Mouse (Mus musculus) layer of hippocampus, adult 2 months (tissue): ENCODE measurements at regions not wholly inside any gene's neighbourhood (a gene's known extent, or its start where the extent isn't known, plus 50 kb on each side); places are given as distances from the start of the nearest gene placed in this dataset.
A peak's percentile ranks its signal among the peaks of the same experiment; 100 is the strongest.

Experiments used
- DNase-seq, 2 experiments: peaks; one replicate each; pipeline ENCODE4 v3.0.0; 2022; ENCODE audit warnings: low spot score in 2 of 2
- H3K27ac ChIP-seq: fragments of 200-600 bp; 2 replicates; pipeline ENCODE4 v1.8.1; 2022
- H3K4me3 ChIP-seq: fragments of 200-600 bp; 2 replicates; pipeline ENCODE4 v1.8.1; 2022; ENCODE audit warnings: mild to moderate bottlenecking
- CTCF ChIP-seq: fragments of 200-600 bp; conservative IDR thresholded peaks from 2 replicates; pipeline ENCODE4 v1.8.1; 2022; ENCODE audit warnings: antibody characterized with exemption, mild to moderate bottlenecking, moderate library complexity

DNA sequence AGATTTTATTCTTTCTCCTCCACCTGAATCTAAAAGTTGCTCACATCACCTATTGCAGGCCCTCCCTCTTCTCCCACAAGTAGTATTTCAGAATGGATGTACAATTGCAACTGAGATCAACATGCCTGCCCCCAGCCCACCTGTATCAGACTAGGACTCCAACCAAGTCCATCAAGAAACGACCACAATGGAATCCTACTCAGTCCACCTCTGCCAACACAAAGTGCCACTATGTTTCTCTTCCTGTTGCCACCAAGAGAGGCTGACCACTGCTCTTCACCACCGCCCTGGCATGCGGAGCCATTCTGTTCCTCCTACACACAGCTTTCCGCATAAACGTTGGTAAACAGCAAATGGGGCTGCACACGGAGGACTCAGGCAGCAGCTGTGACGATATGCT, 113.1 kb upstream of the Hnrnpa3 start:
- DNase-seq, result no peak
- no peak overlapping the region for H3K4me3 ChIP-seq
- H3K27ac ChIP-seq, result no peak overlapping the region
- TF ChIP-seq CTCF, result no peak

DNA sequence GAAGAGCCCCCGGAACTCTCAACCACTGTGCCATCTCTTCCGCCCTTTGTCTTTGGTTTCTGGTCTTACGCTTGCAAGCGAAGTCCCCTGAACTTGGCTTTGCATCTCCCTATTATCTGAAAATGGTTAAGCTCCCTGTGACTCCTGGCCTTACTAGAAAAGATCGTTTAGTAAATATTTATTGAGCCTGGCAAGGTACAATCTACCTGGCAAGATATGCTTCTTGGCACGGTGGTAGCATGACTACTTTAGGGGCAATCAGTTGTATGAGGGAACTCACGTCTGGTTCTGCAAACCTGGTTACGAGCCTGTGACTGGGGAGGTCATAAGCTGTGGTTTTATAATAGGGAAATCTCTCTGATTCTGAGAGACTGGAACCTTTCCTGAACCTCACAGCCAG, 103.4 kb upstream of the Hnrnpa3 start:
- DNase-seq, result no peak
- TF ChIP-seq CTCF, result no peak
- H3K27ac ChIP-seq, result no peak overlapping the region
- H3K4me3 ChIP-seq, result no peak overlapping the region

DNA sequence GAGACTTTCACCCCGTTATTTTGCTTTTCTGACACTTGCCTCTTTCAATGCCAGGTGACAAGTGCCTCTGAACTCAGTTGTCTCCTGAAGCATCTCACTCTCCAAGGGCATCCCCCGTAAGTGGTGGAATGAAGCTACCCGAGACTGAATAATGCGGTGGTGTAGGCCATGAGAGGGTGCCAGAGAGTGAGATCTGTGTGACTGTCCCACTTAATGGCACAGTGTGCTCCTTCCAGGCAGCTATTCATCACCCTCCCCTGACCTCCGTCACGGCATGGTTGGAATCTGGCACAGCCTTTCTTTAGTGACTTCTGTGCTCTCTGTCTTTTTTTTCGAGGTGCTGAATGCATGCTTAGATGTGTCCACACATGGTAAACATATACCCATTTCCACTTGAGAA, 102.3 kb upstream of the Hnrnpa3 start:
- DNase-seq, result no peak
- no peak overlapping the region for H3K4me3 ChIP-seq
- no peak overlapping the region for H3K27ac ChIP-seq
- no peak for TF ChIP-seq CTCF

DNA sequence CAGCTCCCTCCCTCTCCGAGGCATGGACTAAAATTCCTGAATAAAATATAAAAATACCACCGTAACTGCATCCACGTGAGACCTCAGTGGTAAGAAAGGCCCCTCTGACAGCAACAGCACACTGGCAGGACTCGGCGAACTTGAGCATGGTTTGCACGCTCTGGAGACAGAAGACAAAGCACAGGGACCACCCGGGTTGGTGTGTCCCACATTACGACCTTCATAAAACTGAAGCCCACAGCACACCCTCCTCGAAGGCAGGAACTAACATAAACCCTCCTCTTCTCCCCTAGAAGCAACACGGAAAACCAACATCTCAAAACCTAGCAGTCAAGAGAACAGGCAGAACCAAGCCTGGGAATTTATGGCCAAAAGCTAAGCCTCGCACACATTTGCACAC, 101.7 kb upstream of the Hnrnpa3 start:
- no peak for DNase-seq
- Histone ChIP-seq H3K27ac (no peak overlapping the region), H3K4me3 (no peak overlapping the region)
- TF ChIP-seq CTCF, result no peak

DNA sequence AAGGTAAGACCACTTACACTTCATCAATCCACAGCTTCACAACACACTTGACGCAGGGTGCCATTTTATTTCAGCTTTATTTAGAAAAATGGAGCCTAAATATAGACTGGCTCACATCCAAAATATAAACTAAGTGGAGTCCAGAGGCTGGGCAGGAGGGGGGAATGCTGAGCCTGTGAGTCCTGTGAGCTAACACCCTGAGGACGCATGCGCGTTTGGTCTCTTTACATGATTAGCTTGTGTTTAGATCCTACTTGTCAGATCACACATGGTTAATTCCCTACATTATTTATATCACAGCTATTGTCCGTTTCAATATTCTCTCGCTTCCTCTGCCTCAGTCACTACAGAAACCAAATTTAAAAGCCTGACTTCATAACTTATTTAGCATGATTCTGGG, 99.1 kb upstream of the Hnrnpa3 start:
- no peak for TF ChIP-seq CTCF
- Histone ChIP-seq H3K4me3 (no peak overlapping the region), H3K27ac (no peak overlapping the region)
- no peak for DNase-seq

DNA sequence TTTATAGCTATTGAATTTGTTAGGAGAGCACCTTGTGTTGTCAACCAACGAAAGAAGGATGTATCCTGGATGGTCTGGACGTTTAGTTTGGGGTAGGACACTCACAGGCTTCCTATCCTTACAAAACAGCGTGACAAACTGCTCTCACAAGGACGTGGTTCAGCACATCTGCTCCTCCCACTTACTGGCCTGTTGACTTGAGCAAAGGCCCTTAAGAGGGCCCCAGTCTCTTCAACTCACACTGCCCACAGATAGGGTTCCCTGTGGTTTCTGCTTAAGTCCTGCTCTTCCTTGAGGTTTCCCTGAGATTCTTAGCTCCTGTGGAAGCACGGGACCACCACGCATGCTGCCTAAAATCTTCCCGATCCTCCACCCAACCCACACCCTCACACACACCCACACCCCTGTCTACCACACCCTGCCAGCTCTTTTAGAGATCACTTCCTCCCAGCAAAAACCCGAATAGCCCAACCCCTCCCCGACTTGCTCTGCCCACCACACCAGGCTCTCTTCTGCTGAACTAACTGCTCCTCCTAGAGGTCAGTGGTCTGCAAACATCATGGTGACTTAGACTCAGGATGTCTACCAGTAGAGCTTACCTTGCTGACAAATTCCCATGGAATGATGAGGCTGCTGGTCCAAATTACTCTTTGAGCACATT, 95.7 kb upstream of the Hnrnpa3 start:
- TF ChIP-seq CTCF, result no peak; the same call in 1 of the 2 replicates
- no peak overlapping the region for H3K4me3 ChIP-seq
- DNase-seq, result no peak
- no peak overlapping the region for H3K27ac ChIP-seq

DNA sequence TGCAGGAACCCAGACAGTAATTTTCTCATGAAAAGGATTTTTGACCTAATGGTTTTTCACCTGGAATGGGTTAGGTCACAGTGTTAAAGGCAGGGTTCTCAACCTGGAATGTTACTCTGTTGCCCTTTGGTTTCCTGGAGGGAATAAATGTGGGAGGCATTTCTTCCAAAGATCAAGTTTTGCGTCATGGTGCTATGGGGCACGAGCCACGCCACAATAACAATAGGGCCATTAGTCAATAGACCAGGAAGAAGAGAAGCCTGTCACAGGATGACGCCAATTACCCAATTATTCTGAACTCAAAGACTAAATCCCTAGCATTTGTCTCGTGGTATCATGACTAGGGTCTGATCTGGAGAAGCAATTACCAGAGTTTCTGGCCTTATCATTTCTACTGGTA, 94.3 kb upstream of the Hnrnpa3 start:
- no peak overlapping the region for H3K4me3 ChIP-seq

DNA sequence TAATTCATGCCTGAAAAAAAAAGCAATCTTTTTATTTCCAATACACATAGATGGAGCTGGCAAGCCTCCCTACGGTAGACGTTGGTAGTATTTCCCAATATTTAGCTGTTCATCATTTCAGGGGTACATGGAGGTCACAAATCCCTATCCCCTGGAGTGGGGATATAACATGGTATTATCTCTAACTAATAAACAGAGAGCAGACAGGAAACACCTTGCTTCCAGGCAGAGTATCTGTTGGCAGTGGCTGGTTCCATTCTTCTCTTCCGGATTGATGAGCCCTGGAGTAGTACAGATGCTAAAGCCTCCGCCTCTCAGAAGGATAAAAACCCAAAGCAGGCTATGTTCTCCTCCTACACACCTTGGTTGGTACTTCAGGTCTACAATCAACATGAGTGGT, 91.9 kb upstream of the Hnrnpa3 start:
- H3K4me3 ChIP-seq, result no peak overlapping the region
- no peak for TF ChIP-seq CTCF
- DNase-seq, result no peak
- H3K27ac ChIP-seq, result no peak overlapping the region

More for the DNA sequence above, 94.3 kb upstream of the Hnrnpa3 start:
- DNase-seq, result no peak
- no peak for TF ChIP-seq CTCF
- H3K27ac ChIP-seq, result no peak overlapping the region

DNA sequence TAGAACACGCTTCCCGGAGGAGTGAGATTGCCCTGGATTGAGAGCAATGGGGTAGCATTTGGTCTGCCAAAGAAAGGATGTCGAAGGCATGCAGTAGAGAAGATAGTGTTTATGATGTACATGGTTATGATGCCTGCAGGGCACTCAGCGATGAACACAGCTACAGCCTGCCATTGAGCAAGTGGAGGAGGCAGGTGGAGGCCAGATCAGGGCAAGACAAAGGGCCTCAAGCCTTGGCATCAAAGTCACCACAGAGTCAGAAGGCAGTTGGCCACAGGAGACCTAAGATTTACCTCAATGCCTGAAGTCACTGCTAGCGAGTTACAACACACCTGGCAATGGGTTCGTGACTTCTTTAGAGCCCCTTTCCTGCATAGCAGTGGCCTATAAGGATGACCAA, 89.3 kb upstream of the Hnrnpa3 start:
- Histone ChIP-seq H3K27ac (no peak overlapping the region), H3K4me3 (no peak overlapping the region)
- DNase-seq, result no peak
- TF ChIP-seq CTCF, result no peak

DNA sequence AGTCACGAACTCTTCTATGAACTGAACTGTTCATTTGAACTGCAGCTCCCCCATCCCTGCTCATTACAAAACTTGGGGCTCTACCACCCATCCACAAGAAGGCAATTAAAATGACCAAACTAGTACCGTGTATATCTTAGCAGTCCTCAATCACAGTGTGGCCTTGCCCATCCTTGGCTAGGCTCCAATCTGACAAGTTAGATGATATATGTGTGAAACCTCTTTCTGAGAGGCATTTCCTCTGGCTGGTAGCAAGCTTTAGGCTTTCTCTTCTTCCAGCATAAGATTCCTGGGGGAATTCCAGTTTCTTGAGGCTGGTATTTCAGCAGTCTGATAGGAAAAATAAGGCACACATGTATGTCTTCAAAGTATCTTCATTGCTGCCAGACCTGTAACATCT, 88.8 kb upstream of the Hnrnpa3 start:
- no peak overlapping the region for H3K27ac ChIP-seq
- DNase-seq, result no peak
- H3K4me3 ChIP-seq, result no peak overlapping the region
- TF ChIP-seq CTCF, result no peak

DNA sequence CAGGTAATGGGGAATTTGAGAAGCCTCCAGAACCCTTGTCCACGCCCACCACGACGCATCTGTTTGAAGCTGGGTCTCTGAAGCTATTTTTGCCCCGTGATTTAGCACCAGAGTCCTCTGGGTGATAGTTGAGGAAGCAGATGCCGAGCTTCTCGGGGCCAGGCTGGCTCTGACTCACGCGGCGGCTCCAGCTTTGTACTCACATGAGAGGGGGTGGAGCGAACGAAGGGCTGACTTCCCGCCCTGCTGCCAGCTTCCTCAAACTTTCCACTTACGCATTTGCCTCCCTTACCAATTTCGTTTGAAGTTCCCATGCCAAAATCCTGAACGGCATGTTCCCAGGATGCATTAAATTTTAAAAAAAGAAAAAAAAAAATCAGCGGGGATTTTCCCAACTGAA, 74.1 kb upstream of the Hnrnpa3 start:
- no peak for TF ChIP-seq CTCF
- Histone ChIP-seq H3K4me3 (peak overlapping the region; percentile 1), H3K27ac (no peak overlapping the region)
- DNase-seq, result peak; percentile 26 to 30

DNA sequence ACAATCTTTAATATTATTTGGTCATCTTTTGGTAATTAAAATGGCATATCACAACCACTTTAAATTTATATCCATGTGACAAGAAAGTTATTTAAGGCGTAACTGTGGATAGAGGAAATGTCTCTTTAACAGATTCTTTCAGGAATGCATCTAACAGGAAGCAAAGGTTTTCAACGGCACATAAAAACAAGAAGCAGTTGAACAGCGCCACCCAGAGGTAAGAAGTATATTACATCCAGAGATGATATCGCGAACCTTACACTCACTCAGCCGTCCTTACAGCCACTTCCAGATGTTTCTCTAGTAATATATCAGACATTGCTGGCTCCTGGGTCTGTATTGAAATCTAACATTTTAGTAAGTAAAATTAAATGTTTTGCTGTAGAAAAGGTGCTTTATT, 70.5 kb upstream of the Hnrnpa3 start:
- peak; percentile 61 to 74 for DNase-seq
- H3K27ac ChIP-seq, result no peak overlapping the region
- TF ChIP-seq CTCF, result peak; percentile 96
- no peak overlapping the region for H3K4me3 ChIP-seq

DNA sequence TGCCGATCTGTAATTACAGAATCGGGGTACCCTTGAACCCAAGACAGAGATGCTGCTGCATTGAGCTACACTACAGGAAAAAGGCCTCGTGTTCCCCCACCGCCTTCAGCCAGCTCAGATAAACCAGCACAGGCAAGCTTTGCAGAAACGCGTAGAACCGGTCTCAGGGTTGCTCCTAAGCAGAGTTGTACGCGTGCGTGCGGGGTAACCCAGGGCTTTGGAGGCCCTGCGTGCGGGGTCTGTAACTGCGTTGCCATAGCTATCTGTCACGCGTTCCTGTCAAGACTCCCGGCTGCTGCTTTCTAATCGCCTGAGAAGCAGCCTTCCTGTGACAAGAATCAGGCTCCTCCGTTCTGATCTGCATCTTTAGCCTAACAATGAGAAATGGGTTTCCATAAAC, 69.6 kb upstream of the Hnrnpa3 start:
- H3K4me3 ChIP-seq, result peak overlapping the region; percentile 3; the same call in 1 of the 2 replicates
- no peak for TF ChIP-seq CTCF
- no peak for DNase-seq
- no peak overlapping the region for H3K27ac ChIP-seq

DNA sequence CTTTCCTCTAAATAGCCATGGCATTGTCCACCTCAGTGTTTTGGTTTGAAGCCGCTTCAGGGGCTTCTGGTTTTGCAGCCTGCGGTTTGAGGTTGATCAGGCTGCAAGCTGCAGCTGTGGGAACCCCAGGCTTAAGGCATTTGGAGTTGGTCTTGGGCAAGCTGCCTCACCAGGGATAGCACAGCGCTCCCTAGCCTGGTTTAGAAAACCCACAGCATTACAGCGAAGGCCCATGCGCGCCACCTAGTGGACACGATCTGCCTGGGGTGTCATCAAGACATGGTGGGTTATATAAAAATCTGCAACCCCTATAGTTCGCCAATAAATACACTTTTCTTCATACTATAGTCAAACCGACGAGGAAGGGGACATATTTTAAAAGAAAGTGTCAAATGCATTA, 68.9 kb upstream of the Hnrnpa3 start:
- Histone ChIP-seq H3K27ac (0 out of 2 replicates have a peak overlapping the region, but pooled peaks have one; percentile 15), H3K4me3 (no peak overlapping the region)
- peak; percentile 92 for TF ChIP-seq CTCF
- peak; percentile 77 to 86 for DNase-seq
